Mouse (Mus musculus) hindbrain, embryonic 10.5 days (tissue): ENCODE measurements around the gene Itpripl2. TPM values are rescaled to one million over a fixed set of nuclear protein-coding genes. Genes with fewer than 3 reads are reported as not detected.
A peak's percentile ranks its signal among the peaks of the same experiment; 100 is the strongest.

ENCODE experiments used
- DNase-seq: peaks from one replicate; pipeline ENCODE4 v3.0.0-alpha.2; 2017; ENCODE audit warnings: low spot score
- H3K27ac ChIP-seq: fragments of 300-500 bp; sonication (generic); 2 replicates; pipeline ENCODE4 v1.5.1; 2016; ENCODE audit warnings: mild to moderate bottlenecking, moderate library complexity
- H3K27me3 ChIP-seq: fragments of 300-500 bp; sonication (generic); 2 replicates; pipeline ENCODE4 v1.6.1; 2016; ENCODE audit warnings: mild to moderate bottlenecking; ENCODE audit not compliant: poor library complexity, insufficient read depth, severe bottlenecking
- H3K36me3 ChIP-seq: fragments of 300-500 bp; sonication (generic); 2 replicates; pipeline ENCODE4 v1.6.1; 2016; ENCODE audit warnings: mild to moderate bottlenecking, moderate library complexity
- H3K4me1 ChIP-seq: fragments of 300-500 bp; sonication (generic); replicated peaks from 2 replicates; pipeline ENCODE4 v1.6.1; 2016; ENCODE audit warnings: mild to moderate bottlenecking
- H3K4me3 ChIP-seq: fragments of 300-500 bp; sonication (generic); 2 replicates; pipeline ENCODE4 v1.5.1; 2016; ENCODE audit warnings: mild to moderate bottlenecking, moderate library complexity
- H3K9me3 ChIP-seq: fragments of 300-500 bp; sonication (generic); 2 replicates; pipeline ENCODE4 v1.6.1; 2016; ENCODE audit warnings: mild to moderate bottlenecking, moderate library complexity
- WGBS: fragments of 180-500 bp; shearing (Covaris S2); methylation state at CpG from one replicate; pipeline ENCODE4 v1.1.7; 2016; 5-methylcytosine and 5-hydroxymethylcytosine counted together
- polyA plus RNA-seq: library from polyadenylated mRNA; unstranded; fragments of >200 nt; fragmentation: Nextera tagmentation; extraction: Ambion mirVana; gene quantifications from 2 replicates; pipeline ENCODE4 v1.2.1, GENCODE M21; 2016

Gene Itpripl2
- polyA plus RNA-seq, result 0.93 and 1.1 TPM in 2 replicates

- Histone ChIP-seq H3K27ac (peak within 1 kb of the TSS; percentile 91), H3K4me3 (peak within 1 kb of the TSS; percentile 67), H3K36me3 (no peaks in the 10 kb centered on the region), H3K9me3 (no peaks in the 10 kb centered on the region), H3K4me1 (peaks cover 34% of the 10 kb centered on the region), H3K27me3 (peaks cover 66% of the 10 kb centered on the region)
- WGBS, result under 1% methylated on average over 55 of the region's 55 CpGs
- DNase-seq, result peak; percentile 80
Observed at GRCm38 (mm10) chr7:118491431-118492147, at the start of gene Itpripl2. Gene Itpripl2 (minus strand): TSS chr7:118491975.

GRCm38 (mm10) chr7:118535076-118535475, 43.3 kb upstream of the Itpripl2 start:
- no peak for DNase-seq
- Histone ChIP-seq H3K9me3 (no peaks in the 10 kb centered on the region), H3K4me3 (no peak overlapping the region), H3K36me3 (peaks cover 19% of the 10 kb centered on the region), H3K4me1 (peaks cover 12% of the 10 kb centered on the region), H3K27me3 (no peaks in the 10 kb centered on the region), H3K27ac (no peak overlapping the region)
- WGBS, result 88% methylated on average over 4 of the region's 4 CpGs

DNA sequence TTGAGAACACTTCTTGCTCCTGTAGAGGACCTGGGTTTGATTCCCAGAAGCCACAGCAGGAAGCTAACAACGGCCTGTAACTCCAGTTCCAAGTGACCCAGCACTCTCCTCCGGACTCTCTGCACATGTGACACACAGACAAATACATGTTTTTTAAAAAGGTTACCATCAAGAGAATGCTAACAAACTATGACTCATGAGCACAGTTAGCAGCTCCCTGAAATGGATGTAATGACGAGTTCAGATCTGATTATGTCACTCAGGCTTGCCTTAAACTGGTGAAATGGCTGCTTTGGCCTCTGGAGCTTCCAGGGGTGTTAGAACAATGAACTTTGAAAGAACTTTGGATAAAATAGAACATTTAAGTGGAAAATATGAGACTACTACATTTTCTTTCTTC, 42.6 kb upstream of the Itpripl2 start:
- 86% methylated on average over 3 of the region's 3 CpGs for WGBS
- Histone ChIP-seq H3K9me3 (no peaks in the 10 kb centered on the region), H3K4me1 (peaks cover 12% of the 10 kb centered on the region), H3K27ac (no peak overlapping the region), H3K27me3 (no peaks in the 10 kb centered on the region), H3K36me3 (peaks cover 19% of the 10 kb centered on the region), H3K4me3 (no peak overlapping the region)
- DNase-seq, result no peak

GRCm38 (mm10) chr7:118533178-118533578, 41.4 kb upstream of the Itpripl2 start, which contains the start of gene Coq7:
Gene Coq7 (minus strand): TSS chr7:118533356.
- under 1% methylated on average over 31 of the region's 31 CpGs for WGBS
- Histone ChIP-seq H3K27me3 (no peaks in the 10 kb centered on the region), H3K4me1 (peaks cover 12% of the 10 kb centered on the region), H3K9me3 (no peaks in the 10 kb centered on the region), H3K4me3 (peak within 1 kb of the TSS; percentile 79), H3K36me3 (peaks cover 17% of the 10 kb centered on the region), H3K27ac (peak within 1 kb of the TSS; percentile 99)
- DNase-seq, result peak; percentile 97

GRCm38 (mm10) chr7:118532519-118533177, 40.9 kb upstream of the Itpripl2 start:
- no peaks in the 10 kb centered on the region for H3K9me3 ChIP-seq
- under 1% methylated on average over 36 of the region's 36 CpGs for WGBS
- peak overlapping the region; percentile 99 for H3K27ac ChIP-seq
- DNase-seq, result peak; percentile 97
- no peaks in the 10 kb centered on the region for H3K27me3 ChIP-seq
- peaks cover 22% of the 10 kb centered on the region for H3K36me3 ChIP-seq
- peak overlapping the region; percentile 79 for H3K4me3 ChIP-seq
- H3K4me1 ChIP-seq, result peaks cover 12% of the 10 kb centered on the region

- Histone ChIP-seq H3K4me3 (no peak overlapping the region), H3K4me1 (peaks cover 2% of the 10 kb centered on the region; the same call in 1 of the 2 replicates), H3K9me3 (no peaks in the 10 kb centered on the region), H3K27ac (no peak overlapping the region), H3K27me3 (no peaks in the 10 kb centered on the region), H3K36me3 (peaks cover 63% of the 10 kb centered on the region)
- no peak for DNase-seq
- WGBS, result 87% methylated on average over 4 of the region's 4 CpGs
Observed at GRCm38 (mm10) chr7:118526967-118527366, 35.2 kb upstream of the Itpripl2 start.

DNA sequence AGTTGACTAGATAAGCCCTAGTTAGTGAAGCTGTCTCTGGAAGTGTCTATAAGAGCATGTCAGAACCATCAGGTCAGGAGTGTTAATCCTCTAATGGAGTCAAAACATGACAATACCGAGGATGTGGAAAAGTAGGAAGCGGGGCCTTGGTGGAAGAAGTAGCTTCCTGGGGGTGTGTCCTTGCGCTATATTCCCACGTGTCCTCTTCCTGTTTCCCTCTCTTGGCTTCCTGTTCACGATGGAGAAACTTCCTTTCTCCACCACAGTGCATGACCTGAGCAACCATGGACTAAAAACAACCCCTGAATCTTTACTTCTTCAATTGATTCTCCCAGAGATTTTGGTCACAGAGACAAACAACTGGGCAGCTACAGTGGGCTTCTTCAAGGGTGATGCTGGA, 30.3 kb upstream of the Itpripl2 start:
- Histone ChIP-seq H3K4me3 (no peak overlapping the region), H3K27ac (no peak overlapping the region), H3K9me3 (no peaks in the 10 kb centered on the region), H3K27me3 (no peaks in the 10 kb centered on the region; the same call in 1 of the 2 replicates), H3K4me1 (peaks cover 8% of the 10 kb centered on the region), H3K36me3 (peaks cover 41% of the 10 kb centered on the region)
- DNase-seq, result no peak
- 87% methylated on average over 5 of the region's 5 CpGs for WGBS

DNA sequence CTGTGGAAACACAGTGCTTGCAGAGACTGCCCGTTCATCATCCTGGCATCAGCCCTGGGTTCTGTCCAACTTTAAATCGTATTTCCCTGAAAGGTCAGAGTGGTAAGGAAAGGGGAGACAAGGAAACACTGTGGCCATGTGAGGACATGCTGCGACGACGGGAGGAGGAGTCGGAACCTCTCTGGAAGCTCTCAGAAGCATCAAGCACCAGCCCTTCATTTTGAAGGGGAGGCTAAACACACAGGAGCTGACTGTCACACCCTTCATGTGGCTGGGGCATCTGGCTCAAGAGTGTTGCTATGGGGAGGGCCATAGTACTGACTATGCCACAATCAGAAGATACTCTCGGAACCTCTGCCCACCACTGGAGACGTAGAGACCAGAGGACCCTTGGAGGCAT, 27.9 kb upstream of the Itpripl2 start:
- H3K4me3 ChIP-seq, result no peak overlapping the region
- H3K4me1 ChIP-seq, result peaks cover 8% of the 10 kb centered on the region
- peaks cover 16% of the 10 kb centered on the region for H3K36me3 ChIP-seq
- H3K27me3 ChIP-seq, result no peaks in the 10 kb centered on the region; the same call in 1 of the 2 replicates
- no peak overlapping the region for H3K27ac ChIP-seq
- WGBS, result 87% methylated on average over 8 of the region's 8 CpGs
- no peaks in the 10 kb centered on the region for H3K9me3 ChIP-seq
- no peak for DNase-seq

DNA sequence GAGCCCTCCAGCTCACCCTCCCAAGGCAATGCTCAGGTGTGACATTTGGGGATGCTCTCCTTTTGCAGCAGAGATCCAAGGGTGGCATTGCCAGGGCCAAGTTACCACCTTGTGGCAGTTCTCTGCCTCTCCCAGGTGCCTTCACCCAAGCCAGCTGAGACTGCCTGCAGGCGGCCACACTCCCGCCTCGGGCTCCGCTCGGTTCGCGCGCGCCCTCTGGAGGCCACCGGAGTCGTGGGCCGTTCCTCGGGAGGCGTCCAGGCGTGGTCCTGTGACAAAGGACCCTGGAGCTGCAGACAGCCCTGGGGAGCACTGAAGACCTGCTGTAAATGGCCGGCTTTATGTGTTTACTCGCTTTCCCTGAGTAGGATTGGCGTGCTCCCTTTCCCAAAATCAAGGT, 26.9 kb upstream of the Itpripl2 start:
- Histone ChIP-seq H3K4me1 (peaks cover 8% of the 10 kb centered on the region), H3K9me3 (no peaks in the 10 kb centered on the region), H3K27ac (peak overlapping the region; percentile 30; the same call in 1 of the 2 replicates), H3K27me3 (no peaks in the 10 kb centered on the region; the same call in 1 of the 2 replicates), H3K4me3 (no peak overlapping the region), H3K36me3 (peaks cover 10% of the 10 kb centered on the region; the same call in 1 of the 2 replicates)
- DNase-seq, result peak; percentile 80
- WGBS, result 3% methylated on average over 18 of the region's 18 CpGs

DNA sequence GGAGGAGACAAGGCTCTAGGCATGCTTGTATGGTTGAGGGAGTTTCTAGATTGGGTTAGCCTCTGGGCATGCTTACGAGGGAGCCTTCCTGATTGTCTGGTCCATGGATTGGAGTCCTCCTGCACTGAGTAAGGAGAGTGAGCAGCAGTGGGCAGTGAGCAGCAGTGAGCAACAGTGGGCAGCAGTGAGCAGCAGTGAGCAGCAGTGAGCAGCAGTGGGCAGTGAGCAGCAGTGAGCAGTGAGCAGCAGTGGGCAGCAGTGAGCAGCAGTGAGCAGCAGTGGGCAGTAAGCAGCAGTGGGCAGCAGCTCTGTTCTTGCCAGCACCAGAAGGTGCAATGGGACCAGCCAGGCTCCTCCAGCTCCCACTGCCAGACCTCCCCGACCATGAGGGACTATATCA, 26.0 kb upstream of the Itpripl2 start:
- 72% methylated on average over 2 of the region's 2 CpGs for WGBS
- Histone ChIP-seq H3K4me1 (peaks cover 11% of the 10 kb centered on the region), H3K27me3 (no peaks in the 10 kb centered on the region; the same call in 1 of the 2 replicates), H3K4me3 (no peak overlapping the region), H3K27ac (no peak overlapping the region), H3K36me3 (peaks cover 6% of the 10 kb centered on the region; the same call in 1 of the 2 replicates), H3K9me3 (no peaks in the 10 kb centered on the region)
- peak; percentile 35 for DNase-seq

GRCm38 (mm10) chr7:118508556-118508955, 16.8 kb upstream of the Itpripl2 start:
- Histone ChIP-seq H3K27ac (no peak overlapping the region), H3K9me3 (no peaks in the 10 kb centered on the region), H3K4me1 (0 out of 2 replicates have a peak, but pooled peaks cover 3% of the 10 kb centered on the region), H3K27me3 (no peaks in the 10 kb centered on the region), H3K4me3 (no peak overlapping the region), H3K36me3 (no peaks in the 10 kb centered on the region)
- DNase-seq, result no peak
- WGBS, result 82% methylated on average over 7 of the region's 7 CpGs

DNA sequence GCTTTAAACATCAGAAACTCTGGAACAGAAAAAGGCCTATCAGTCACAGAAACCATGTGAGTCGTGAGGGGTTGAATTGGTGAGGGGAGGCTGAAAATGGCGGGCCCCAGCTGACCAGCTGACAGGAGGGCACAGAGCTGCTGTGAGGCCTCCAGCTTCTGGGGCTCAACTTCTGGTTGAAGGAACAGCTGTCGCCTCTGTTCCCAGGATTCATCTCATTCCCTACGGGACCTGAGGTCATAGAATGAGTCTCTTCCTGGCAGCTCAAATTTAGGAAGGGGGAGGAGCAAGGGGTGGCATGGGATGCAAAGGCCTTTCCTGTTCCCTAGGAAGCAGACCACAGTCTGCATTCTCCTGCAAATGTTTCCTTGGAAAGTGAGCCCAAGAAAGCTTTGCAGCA, 12.1 kb upstream of the Itpripl2 start:
- Histone ChIP-seq H3K4me3 (no peak overlapping the region), H3K27ac (no peak overlapping the region), H3K4me1 (no peaks in the 10 kb centered on the region), H3K27me3 (no peaks in the 10 kb centered on the region), H3K36me3 (no peaks in the 10 kb centered on the region), H3K9me3 (no peaks in the 10 kb centered on the region)
- 65% methylated on average over 4 of the region's 4 CpGs for WGBS
- DNase-seq, result no peak

- WGBS, result 80% methylated on average over 8 of the region's 8 CpGs
- no peaks in the 10 kb centered on the region for H3K4me1 ChIP-seq
- no peaks in the 10 kb centered on the region for H3K9me3 ChIP-seq
- DNase-seq, result no peak
- no peak overlapping the region for H3K27ac ChIP-seq
- no peaks in the 10 kb centered on the region for H3K36me3 ChIP-seq
- no peaks in the 10 kb centered on the region for H3K27me3 ChIP-seq
- no peak overlapping the region for H3K4me3 ChIP-seq
Observed at GRCm38 (mm10) chr7:118502333-118502732, 10.6 kb upstream of the Itpripl2 start.
